Mouse (Mus musculus) G1E (cell line): Measurements from ENCODE around the gene Rps6ka1.

Source experiments
- CTCF ChIP-seq: IDR thresholded peaks from 2 replicates; pipeline ENCODE4 v1.5.1; 2012; ENCODE audit warnings: low read depth, low read length, inconsistent platforms, mixed read lengths
- GATA1 ChIP-seq: IDR thresholded peaks from 2 replicates; pipeline ENCODE4 v1.6.1; 2012; ENCODE audit warnings: borderline replicate concordance, low read length, inconsistent platforms, mixed read lengths
- POLR2AphosphoS5 ChIP-seq: IDR thresholded peaks from 2 replicates; pipeline ENCODE4 v1.6.1; 2012; ENCODE audit warnings: low read depth, low read length, inconsistent platforms; ENCODE audit not compliant: insufficient replicate concordance
- TAL1 ChIP-seq: conservative IDR thresholded peaks from 2 replicates; pipeline ENCODE4 v1.6.1; 2012; ENCODE audit warnings: low read depth, low read length, inconsistent platforms, mixed read lengths

GRCm38 (mm10) chr4:133887249-133887648 lies 348 bp downstream of the Rps6ka1 start:
- no peak for TF ChIP-seq CTCF
- TF ChIP-seq GATA1: no peak
- no peak for TF ChIP-seq TAL1
- no peak for TF ChIP-seq POLR2AphosphoS5
